In the genomic region with DNA sequence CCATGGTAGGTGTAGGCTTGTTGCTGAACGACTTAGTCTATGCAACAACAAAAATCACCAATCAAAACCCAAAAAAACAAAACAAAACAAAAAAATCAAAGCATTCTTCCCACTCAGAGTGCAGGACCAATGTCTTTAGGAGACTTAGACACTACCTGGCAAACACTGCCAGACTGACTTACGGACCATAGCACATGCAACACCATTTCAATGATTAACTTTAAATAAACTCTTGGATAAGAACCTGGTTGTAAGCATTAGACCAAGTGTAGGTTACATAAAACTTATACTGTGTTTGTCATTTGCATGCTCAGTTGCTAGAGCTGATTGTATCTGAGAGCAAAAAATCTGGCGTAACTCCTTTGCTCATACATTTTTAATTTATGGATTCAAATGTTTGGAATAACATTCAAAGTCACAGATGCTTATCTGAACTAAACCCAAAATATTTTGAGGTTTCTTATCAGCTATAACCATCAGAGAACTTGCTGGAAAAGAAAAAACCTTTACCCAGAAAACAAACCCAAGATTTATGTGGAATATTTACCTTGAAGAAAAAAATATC, we compare ENCODE assay signal across 13 mouse cellular contexts.
"Had no signal": no experiment of that assay in that cellular context is flagged by ENCODE, and none has a peak within 500 bp of the region (broad histone marks: within the 10 kb centered on the region; RNA-seq: fewer than 3 reads in every experiment).

No protein-coding gene starts in this region.

- H3K4me1 ChIP-seq: limb, embryonic 12.5 days; liver, embryonic 13.5 days; midbrain, embryonic 15.5 days; neural tube, embryonic 12.5 days had no signal

- H3K9ac ChIP-seq: limb, embryonic 12.5 days; liver, embryonic 13.5 days; midbrain, embryonic 15.5 days; neural tube, embryonic 12.5 days had no signal

- ATAC-seq: intestine, embryonic 16.5 days; lung, postnatal 0 days; midbrain, embryonic 15.5 days had no signal

- H3K27me3 ChIP-seq: limb, embryonic 12.5 days; liver, embryonic 13.5 days; midbrain, embryonic 15.5 days; neural tube, embryonic 12.5 days had no signal

- DNase-seq: layer of hippocampus, adult 9-11 months; layer of hippocampus, postnatal 36 days; liver, embryonic 13.5 days; lung, adult 2 months; lung, postnatal 36 days; thymus, postnatal 4 days had no signal

- H3K4me2 ChIP-seq: limb, embryonic 12.5 days; liver, embryonic 13.5 days; midbrain, embryonic 15.5 days; neural tube, embryonic 12.5 days had no signal

- H3K27ac ChIP-seq: kidney, postnatal 0 days; limb, embryonic 12.5 days; liver, embryonic 13.5 days; midbrain, embryonic 15.5 days; neural tube, embryonic 12.5 days; stomach, postnatal 0 days had no signal

- H3K4me3 ChIP-seq: limb, embryonic 12.5 days; liver, embryonic 13.5 days; midbrain, embryonic 15.5 days; neural tube, embryonic 12.5 days had no signal

- H3K9me3 ChIP-seq: limb, embryonic 12.5 days; liver, embryonic 13.5 days; midbrain, embryonic 15.5 days; neural tube, embryonic 12.5 days had no signal

- H3K36me3 ChIP-seq: limb, embryonic 12.5 days; liver, embryonic 13.5 days; midbrain, embryonic 15.5 days; neural tube, embryonic 12.5 days had no signal
